Mouse (Mus musculus) hindbrain, embryonic 15.5 days (tissue): ENCODE data around the gene Radil. TPM values are rescaled to one million over a fixed set of nuclear protein-coding genes. Genes with fewer than 3 reads are reported as not detected.

Source experiments
- ATAC-seq: fragments of 200-750 bp; cut with Nextera tagmentation; 2 replicates; pipeline ENCODE4 v1.8.0; 2017; ENCODE audit warnings: low read depth, moderate number of reproducible peaks, moderate TSS enrichment; ENCODE audit not compliant: low FRiP score
- H3K27ac ChIP-seq: fragments of 300-500 bp; sonication (generic); replicated peaks from 2 replicates; pipeline ENCODE4 v1.5.1; 2015; ENCODE audit warnings: mild to moderate bottlenecking, inconsistent platforms
- H3K27me3 ChIP-seq: fragments of 300-500 bp; sonication (generic); 2 replicates; pipeline ENCODE4 v1.6.1; 2015; ENCODE audit warnings: control low read depth, inconsistent platforms
- H3K36me3 ChIP-seq: fragments of 300-500 bp; sonication (generic); 2 replicates; pipeline ENCODE4 v1.6.1; 2015; ENCODE audit warnings: control low read depth, inconsistent platforms
- H3K4me1 ChIP-seq: fragments of 300-500 bp; sonication (generic); replicated peaks from 2 replicates; pipeline ENCODE4 v1.6.1; 2015; ENCODE audit warnings: control low read depth, inconsistent platforms
- H3K4me2 ChIP-seq: fragments of 300-500 bp; sonication (generic); 2 replicates; pipeline ENCODE4 v1.6.1; 2015; ENCODE audit warnings: moderate library complexity, mild to moderate bottlenecking, inconsistent platforms
- H3K4me3 ChIP-seq: fragments of 300-500 bp; sonication (generic); 2 replicates; pipeline ENCODE4 v1.5.1; 2015; ENCODE audit warnings: mild to moderate bottlenecking, inconsistent platforms
- H3K9ac ChIP-seq: fragments of 300-500 bp; sonication (generic); 2 replicates; pipeline ENCODE4 v1.6.1; 2015; ENCODE audit warnings: inconsistent platforms
- H3K9me3 ChIP-seq: fragments of 300-500 bp; sonication (generic); 2 replicates; pipeline ENCODE4 v1.6.1; 2016; ENCODE audit warnings: control low read depth, inconsistent platforms
- WGBS: fragments of 180-500 bp; shearing (Covaris S2); methylation state at CpG from one replicate; pipeline ENCODE4 v1.1.7; 2015; 5-methylcytosine and 5-hydroxymethylcytosine counted together
- polyA plus RNA-seq: library from polyadenylated mRNA; unstranded; fragments of >200 nt; fragmentation: Nextera tagmentation; extraction: Ambion mirVana; gene quantifications from 2 replicates; pipeline ENCODE4 v1.2.1, GENCODE M21; 2015

The Radil gene
- polyA plus RNA-seq, 1 experiment from 2014 or later, result 23.2 TPM

- Histone ChIP-seq H3K4me3 (no peak overlapping the region), H3K27ac (no peak overlapping the region), H3K4me2 (no peak overlapping the region), H3K9ac (no peak overlapping the region), H3K27me3 (no peaks in the 10 kb centered on the region), H3K9me3 (no peaks in the 10 kb centered on the region), H3K4me1 (no peaks in the 10 kb centered on the region), H3K36me3 (no peaks in the 10 kb centered on the region)
- no peak for ATAC-seq
- WGBS, result 85% methylated on average over 10 of the region's 10 CpGs
Measured at GRCm38 (mm10) chr5:142500918-142501317, 50.0 kb downstream of the Radil start.

DNA sequence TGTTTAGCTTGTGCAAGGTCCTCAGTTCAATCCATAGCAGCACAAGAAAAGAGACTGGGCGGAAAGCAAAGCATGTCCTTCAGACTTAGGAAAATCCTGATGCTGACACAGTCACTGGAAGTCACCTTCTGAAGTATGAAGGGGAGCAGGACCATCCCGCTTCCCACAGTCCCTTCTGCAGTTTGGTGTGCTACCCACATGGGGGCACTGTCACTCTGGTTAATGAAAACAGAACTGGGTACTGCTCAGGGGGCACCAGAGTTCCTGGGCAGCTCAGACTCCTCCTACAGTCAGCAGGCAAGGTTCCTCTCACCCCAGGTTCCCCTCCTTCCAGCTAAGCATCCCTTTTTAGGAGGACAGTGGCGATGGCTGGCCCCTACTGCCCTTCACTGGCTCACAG, 51.9 kb downstream of the Radil start:
- no peaks in the 10 kb centered on the region for H3K27me3 ChIP-seq
- H3K36me3 ChIP-seq, result 0 out of 2 replicates have a peak, but pooled peaks cover under 1% of the 10 kb centered on the region
- H3K9ac ChIP-seq, result no peak overlapping the region
- H3K4me3 ChIP-seq, result no peak overlapping the region
- 44% methylated on average over 3 of the region's 3 CpGs for WGBS
- no peaks in the 10 kb centered on the region for H3K9me3 ChIP-seq
- ATAC-seq, result no peak
- H3K27ac ChIP-seq, result no peak overlapping the region
- peaks cover 5% of the 10 kb centered on the region; the same call in 1 of the 2 replicates for H3K4me1 ChIP-seq
- H3K4me2 ChIP-seq, result no peak overlapping the region

DNA sequence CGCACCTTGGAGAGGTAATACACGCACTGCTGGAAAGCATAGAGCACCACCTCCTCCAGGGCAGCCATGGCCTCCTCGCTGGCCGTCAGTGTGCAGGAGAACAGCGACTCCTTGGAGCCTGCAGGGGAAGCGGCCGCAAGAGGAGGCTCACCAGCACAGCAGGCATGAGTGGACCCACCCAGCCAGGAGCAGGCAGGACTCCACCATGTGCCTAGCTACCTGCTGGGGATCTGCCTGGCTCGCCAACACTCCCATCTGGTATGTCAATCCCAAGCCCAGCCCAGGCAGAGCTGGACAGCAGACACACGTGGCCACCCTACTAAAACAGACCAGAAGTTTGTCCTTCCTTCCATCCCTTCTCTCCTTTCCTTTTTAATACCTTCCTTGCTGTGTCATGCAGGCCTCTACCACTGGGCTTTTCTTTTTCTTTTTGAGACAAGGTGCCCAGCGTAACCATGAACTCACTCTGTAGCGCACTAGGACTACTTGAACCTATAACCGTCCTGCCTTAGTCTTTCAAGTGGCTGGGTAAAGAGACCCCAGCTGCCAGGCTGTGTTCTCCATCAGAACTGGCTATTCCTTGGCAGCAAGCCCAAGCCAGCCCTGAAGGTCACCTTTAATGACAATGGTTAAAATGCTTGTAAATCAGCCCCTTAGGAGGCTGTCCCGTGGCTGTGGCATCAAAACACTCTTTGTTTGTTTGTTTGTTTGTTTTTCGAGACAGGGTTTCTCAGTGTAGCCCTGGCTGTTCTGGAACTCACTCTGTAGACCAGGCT, 55.4 kb downstream of the Radil start:
- peaks cover 5% of the 10 kb centered on the region; the same call in 1 of the 2 replicates for H3K4me1 ChIP-seq
- no peak overlapping the region for H3K4me2 ChIP-seq
- no peak overlapping the region for H3K27ac ChIP-seq
- H3K36me3 ChIP-seq, result peaks cover 13% of the 10 kb centered on the region; the same call in 1 of the 2 replicates
- H3K4me3 ChIP-seq, result no peak overlapping the region
- WGBS, result 53% methylated on average over 14 of the region's 14 CpGs
- no peaks in the 10 kb centered on the region for H3K9me3 ChIP-seq
- ATAC-seq, result no peak
- no peak overlapping the region for H3K9ac ChIP-seq
- no peaks in the 10 kb centered on the region for H3K27me3 ChIP-seq

- no peaks in the 10 kb centered on the region for H3K9me3 ChIP-seq
- H3K27me3 ChIP-seq, result no peaks in the 10 kb centered on the region
- H3K36me3 ChIP-seq, result peaks cover 13% of the 10 kb centered on the region; the same call in 1 of the 2 replicates
Measured at GRCm38 (mm10) chr5:142493307-142493706, 57.6 kb downstream of the Radil start.

DNA sequence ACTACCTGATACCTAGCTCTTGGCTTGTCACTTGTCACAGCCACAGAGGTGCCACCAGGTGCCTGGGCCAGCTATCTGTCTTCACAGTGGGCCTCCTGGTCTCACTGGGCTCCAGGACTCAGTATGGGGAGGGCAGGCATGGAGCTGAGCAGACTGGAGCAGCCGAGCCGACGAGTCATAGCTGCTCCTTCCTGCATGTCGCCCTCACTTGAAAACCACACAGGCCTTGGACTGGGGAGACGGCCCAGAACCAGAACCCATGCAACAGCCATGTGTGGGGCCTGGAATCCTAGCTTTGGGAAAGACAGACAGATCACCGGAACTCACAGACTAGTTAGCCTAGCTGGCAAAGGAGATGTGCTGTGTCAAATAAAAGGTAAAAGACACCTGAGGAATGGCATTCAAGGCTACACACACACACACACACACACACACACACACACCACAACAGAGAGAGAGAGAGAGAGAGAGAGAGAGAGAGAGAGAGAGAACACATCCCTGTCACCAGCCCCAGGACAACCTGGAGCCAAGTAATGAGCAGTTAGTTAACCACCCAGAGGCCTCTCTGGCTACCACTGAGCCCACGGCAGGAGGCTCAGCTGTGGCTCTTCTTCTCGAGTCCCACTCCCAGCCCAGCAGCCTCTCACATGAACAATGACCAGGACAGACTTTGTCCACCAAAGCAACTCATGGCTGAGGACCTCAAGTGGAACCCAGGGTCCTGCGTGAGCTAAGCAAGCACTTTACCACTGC, 60.8 kb downstream of the Radil start:
- ATAC-seq, result no peak
- Histone ChIP-seq H3K27me3 (no peaks in the 10 kb centered on the region), H3K4me3 (no peak overlapping the region), H3K36me3 (peaks cover 13% of the 10 kb centered on the region; the same call in 1 of the 2 replicates), H3K4me2 (no peak overlapping the region), H3K9ac (no peak overlapping the region), H3K27ac (no peak overlapping the region), H3K9me3 (no peaks in the 10 kb centered on the region), H3K4me1 (peaks cover 2% of the 10 kb centered on the region; the same call in 1 of the 2 replicates)
- 84% methylated on average over 9 of the region's 9 CpGs for WGBS

More at GRCm38 (mm10) chr5:142493307-142493706, 57.6 kb downstream of the Radil start:
- H3K9ac ChIP-seq, result no peak overlapping the region
- no peak overlapping the region for H3K4me3 ChIP-seq
- no peak overlapping the region for H3K27ac ChIP-seq
- no peak overlapping the region for H3K4me2 ChIP-seq
- peaks cover 5% of the 10 kb centered on the region; the same call in 1 of the 2 replicates for H3K4me1 ChIP-seq
- WGBS, result 81% methylated on average over 3 of the region's 3 CpGs
- ATAC-seq, result no peak

DNA sequence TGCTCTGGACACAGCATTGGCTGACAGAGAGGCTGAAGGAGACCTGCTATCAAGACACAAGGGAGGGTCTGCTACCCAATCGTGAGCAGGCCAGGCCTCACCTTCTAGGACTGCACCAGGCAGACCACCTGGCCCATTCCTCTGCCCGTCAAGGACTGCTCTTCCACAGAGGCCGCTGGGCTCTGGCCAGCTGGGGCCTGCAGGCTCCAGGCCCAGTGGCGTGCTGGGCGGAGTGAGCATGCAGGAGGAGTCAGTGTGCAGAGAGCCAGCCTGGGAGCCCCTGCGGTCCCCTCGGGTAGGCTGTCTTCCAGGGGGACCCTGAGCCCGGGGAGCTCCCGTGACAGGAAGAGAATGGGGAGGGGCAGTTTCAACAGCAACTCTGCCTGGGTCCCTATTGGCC, 64.2 kb downstream of the Radil start:
- Histone ChIP-seq H3K36me3 (no peaks in the 10 kb centered on the region), H3K9ac (no peak overlapping the region), H3K27me3 (no peaks in the 10 kb centered on the region), H3K4me2 (no peak overlapping the region), H3K4me3 (no peak overlapping the region), H3K9me3 (no peaks in the 10 kb centered on the region), H3K4me1 (no peaks in the 10 kb centered on the region), H3K27ac (no peak overlapping the region)
- 67% methylated on average over 9 of the region's 9 CpGs for whole genome bisulfite sequencing
- no peak for ATAC-seq

DNA sequence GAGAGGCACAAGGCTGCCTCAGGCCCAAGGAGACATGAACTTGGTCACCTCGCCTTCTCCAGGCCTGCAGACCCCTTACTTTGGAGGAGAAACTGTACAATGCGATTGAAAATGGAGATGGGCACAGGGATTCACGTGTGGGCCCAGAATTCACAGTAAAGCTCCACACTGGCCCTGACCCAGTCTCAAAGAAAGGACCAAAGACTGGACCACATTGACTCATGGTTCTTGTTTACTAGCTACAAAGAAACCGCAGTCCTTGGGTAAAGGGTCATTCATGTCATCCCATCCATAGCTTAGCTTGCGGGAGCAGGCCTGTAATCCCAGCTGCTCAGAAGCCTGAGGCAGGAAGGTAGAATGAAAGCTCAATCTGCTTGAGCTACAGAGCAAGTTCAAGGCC, 67.3 kb downstream of the Radil start:
- ATAC-seq, result no peak
- no peak overlapping the region for H3K27ac ChIP-seq
- no peak overlapping the region for H3K9ac ChIP-seq
- 92% methylated on average over 5 of the region's 5 CpGs for WGBS
- H3K4me3 ChIP-seq, result no peak overlapping the region
- peaks cover 3% of the 10 kb centered on the region for H3K4me1 ChIP-seq
- no peaks in the 10 kb centered on the region for H3K9me3 ChIP-seq
- H3K4me2 ChIP-seq, result no peak overlapping the region
- H3K36me3 ChIP-seq, result no peaks in the 10 kb centered on the region
- H3K27me3 ChIP-seq, result no peaks in the 10 kb centered on the region

GRCm38 (mm10) chr5:142482512-142482911, 68.4 kb downstream of the Radil start:
- no peak overlapping the region for H3K27ac ChIP-seq
- H3K36me3 ChIP-seq, result no peaks in the 10 kb centered on the region
- no peak overlapping the region for H3K9ac ChIP-seq
- 66% methylated on average over 2 of the region's 2 CpGs for WGBS
- H3K4me2 ChIP-seq, result no peak overlapping the region
- no peaks in the 10 kb centered on the region for H3K27me3 ChIP-seq
- peaks cover 3% of the 10 kb centered on the region for H3K4me1 ChIP-seq
- no peaks in the 10 kb centered on the region for H3K9me3 ChIP-seq
- H3K4me3 ChIP-seq, result no peak overlapping the region
- ATAC-seq, result no peak

DNA sequence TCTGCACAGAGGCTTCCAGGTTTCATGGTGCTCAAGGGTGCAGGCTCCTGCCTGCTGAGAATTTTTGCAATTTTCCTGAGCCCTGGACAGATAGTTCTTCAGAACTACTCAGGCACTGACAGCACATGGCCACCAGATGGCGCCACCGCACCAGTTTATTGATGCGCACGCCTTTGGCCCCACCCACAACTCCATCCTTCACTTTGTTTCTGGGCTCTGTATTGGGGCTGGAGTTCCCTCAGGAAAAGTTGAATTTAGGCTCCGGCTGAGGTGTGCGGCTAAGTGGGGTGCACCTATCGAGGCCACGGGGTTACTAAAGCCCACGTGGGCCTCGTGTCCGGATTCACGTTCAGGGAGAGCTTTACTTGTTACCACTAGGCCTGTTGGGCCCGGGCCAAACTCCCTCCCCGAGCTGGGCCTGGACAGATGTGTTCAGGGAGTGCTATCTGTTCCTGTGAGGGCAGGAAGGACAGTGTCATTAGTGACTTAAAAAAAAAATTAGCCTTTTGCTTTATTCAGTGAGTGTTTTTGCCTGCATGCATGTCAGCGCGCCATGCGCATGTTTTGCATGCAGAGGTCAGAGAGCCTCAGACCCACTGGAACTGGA, 72.0 kb downstream of the Radil start:
- 32% methylated on average over 17 of the region's 17 CpGs for WGBS
- Histone ChIP-seq H3K9ac (no peak overlapping the region), H3K4me3 (no peak overlapping the region), H3K9me3 (no peaks in the 10 kb centered on the region), H3K36me3 (no peaks in the 10 kb centered on the region), H3K4me1 (peaks cover 8% of the 10 kb centered on the region), H3K4me2 (peak overlapping the region; percentile 45), H3K27me3 (no peaks in the 10 kb centered on the region), H3K27ac (no peak overlapping the region)
- peak; percentile 60 for ATAC-seq

- WGBS, result 78% methylated on average over 5 of the region's 5 CpGs
- ATAC-seq, result no peak
- no peaks in the 10 kb centered on the region for H3K27me3 ChIP-seq
- H3K9me3 ChIP-seq, result no peaks in the 10 kb centered on the region
- H3K4me1 ChIP-seq, result peaks cover 16% of the 10 kb centered on the region
- H3K9ac ChIP-seq, result no peak overlapping the region
- no peak overlapping the region for H3K27ac ChIP-seq
- H3K36me3 ChIP-seq, result no peaks in the 10 kb centered on the region
- no peak overlapping the region for H3K4me2 ChIP-seq
- H3K4me3 ChIP-seq, result no peak overlapping the region
Measured at GRCm38 (mm10) chr5:142477866-142478615, 72.9 kb downstream of the Radil start.

GRCm38 (mm10) chr5:142477346-142477745, 73.6 kb downstream of the Radil start:
- ATAC-seq, result no peak
- 85% methylated on average over 12 of the region's 12 CpGs for WGBS
- H3K4me3 ChIP-seq, result no peak overlapping the region
- H3K4me2 ChIP-seq, result no peak overlapping the region
- peaks cover 16% of the 10 kb centered on the region for H3K4me1 ChIP-seq
- no peak overlapping the region for H3K9ac ChIP-seq
- no peak overlapping the region for H3K27ac ChIP-seq
- no peaks in the 10 kb centered on the region for H3K27me3 ChIP-seq
- no peaks in the 10 kb centered on the region for H3K9me3 ChIP-seq
- no peaks in the 10 kb centered on the region for H3K36me3 ChIP-seq
